Mouse (Mus musculus): ENCODE data around the gene Kl. TPM values are rescaled to one million over a fixed set of nuclear protein-coding genes. Genes with fewer than 3 reads are reported as not detected.

Gene Kl
- total RNA-seq (2023): not detected

DNA sequence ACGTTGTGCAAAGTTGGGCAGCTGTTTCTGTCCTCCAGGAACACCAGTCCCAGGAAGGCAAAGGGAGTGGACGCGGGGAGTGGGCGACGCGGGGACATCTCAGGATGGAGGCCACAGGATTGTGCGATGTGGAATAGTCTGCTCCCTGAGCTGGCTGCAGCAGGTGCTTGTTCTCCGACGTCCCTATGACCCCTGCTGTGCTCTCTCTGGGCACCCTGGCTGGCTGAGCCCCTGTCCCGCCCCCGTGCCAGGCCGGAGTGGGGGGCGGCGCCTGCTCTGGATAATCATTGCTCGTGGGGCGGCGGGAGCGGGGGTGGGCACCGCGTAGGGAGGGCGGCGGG, at the start of gene Kl:
Gene Kl, plus strand, starts transcription at position 280 of the 341 bp plus-strand sequence.

